15 mouse cellular contexts compared by ENCODE assay signal in the genomic region with DNA sequence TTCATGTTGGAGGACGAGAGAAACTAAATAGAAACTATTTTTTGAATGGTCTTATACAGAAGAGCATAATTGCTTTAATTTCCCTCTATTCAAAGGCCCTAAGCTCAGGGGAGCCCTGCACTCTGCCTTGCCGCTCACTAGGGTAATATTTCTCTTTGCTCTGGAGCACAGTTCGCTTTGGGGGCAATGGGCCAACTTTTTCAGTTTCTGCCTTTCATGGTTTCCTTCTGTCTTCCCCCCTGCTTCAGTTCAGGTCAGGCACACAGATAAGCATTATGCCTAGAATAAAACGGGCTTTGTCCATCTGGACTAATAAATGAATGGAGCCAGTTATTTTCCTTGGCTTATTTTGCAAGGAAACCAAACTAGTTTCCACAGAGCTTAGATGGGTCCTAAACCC. TPM values are rescaled to one million over a fixed set of nuclear protein-coding genes. Genes with fewer than 3 reads are reported as not detected.
DNase-seq lines count a peak whose midpoint lies in the region; ATAC-seq lines count a peak whose summit lies in the region.
"Had no signal": no experiment of that assay in that cellular context is flagged by ENCODE, and none has a peak within 500 bp of the region (broad histone marks: within the 10 kb centered on the region; RNA-seq: fewer than 3 reads in every experiment).

No protein-coding gene starts in this region.

- 0 out of 2 replicates have a peak, but pooled peaks have one; percentile 48 for ATAC-seq in hindbrain, embryonic 16.5 days
- no peak for ATAC-seq in hindbrain, embryonic 12.5 days (ENCODE audit: low FRiP score)
- ATAC-seq in neural tube, embryonic 11.5 days (ENCODE audit: insufficient read depth, low FRiP score, low TSS enrichment): no peak
- ATAC-seq: liver, postnatal 0 days had no signal

- H3K27ac ChIP-seq in hindbrain, embryonic 16.5 days (ENCODE audit: low read depth, low read length): no peak overlapping the region
- no peak overlapping the region for H3K27ac ChIP-seq in hindbrain, embryonic 12.5 days
- no peak overlapping the region for H3K27ac ChIP-seq in neural tube, embryonic 11.5 days (ENCODE audit: low read depth, low read length)
- H3K27ac ChIP-seq: embryonic facial prominence, embryonic 12.5 days; left cerebral cortex, adult 2 months; midbrain, embryonic 10.5 days had no signal

- H3K4me2 ChIP-seq in hindbrain, embryonic 16.5 days (ENCODE audit: low read length): no peak overlapping the region
- no peak overlapping the region for H3K4me2 ChIP-seq in hindbrain, embryonic 12.5 days (replicated peaks)
- H3K4me2 ChIP-seq in neural tube, embryonic 11.5 days (ENCODE audit: low read depth): no peak overlapping the region
- H3K4me2 ChIP-seq: embryonic facial prominence, embryonic 12.5 days had no signal

- WGBS in hindbrain, embryonic 16.5 days: 37% methylated on average over 4 of the region's 4 CpGs
- 45% methylated on average over 4 of the region's 4 CpGs for WGBS in hindbrain, embryonic 12.5 days
- 41% methylated on average over 4 of the region's 4 CpGs for WGBS in neural tube, embryonic 11.5 days

- no peaks in the 10 kb centered on the region for H3K4me1 ChIP-seq in hindbrain, embryonic 16.5 days (ENCODE audit: control insufficient read depth, insufficient read depth, low read depth, low read length)
- H3K4me1 ChIP-seq in hindbrain, embryonic 12.5 days: no peaks in the 10 kb centered on the region
- no peaks in the 10 kb centered on the region for H3K4me1 ChIP-seq in neural tube, embryonic 11.5 days (ENCODE audit: control insufficient read depth, insufficient read depth, low read length)
- H3K4me1 ChIP-seq: embryonic facial prominence, embryonic 12.5 days; midbrain, embryonic 10.5 days had no signal

- no peaks in the 10 kb centered on the region for H3K27me3 ChIP-seq in hindbrain, embryonic 16.5 days (replicated peaks; ENCODE audit: control insufficient read depth, insufficient read depth, low read length)
- H3K27me3 ChIP-seq in hindbrain, embryonic 12.5 days: no peaks in the 10 kb centered on the region
- H3K27me3 ChIP-seq in neural tube, embryonic 11.5 days (ENCODE audit: control insufficient read depth, insufficient read depth, low read length): no peaks in the 10 kb centered on the region

- DNase-seq in cerebellum, adult 11-12 months: peak; percentile 1
- no peak for DNase-seq in cerebellum, adult 11 months
- DNase-seq in neural tube, embryonic 11.5 days (ENCODE audit: low spot score): peak; percentile 14
- no peak for DNase-seq in neural tube, embryonic 10.5 days (ENCODE audit: extremely low spot score, low spot score)
- peak; percentile 23 to 56 for DNase-seq in layer of hippocampus, postnatal 10 days (ENCODE audit: low spot score in 2 of 2)
- DNase-seq in ovary, postnatal 10 days (ENCODE audit: low spot score): no peak
- DNase-seq: gastrocnemius, postnatal 25 days; heart, postnatal 36 days; liver, postnatal 0 days; thymus, postnatal 4 days had no signal

- H3K4me3 ChIP-seq in hindbrain, embryonic 16.5 days (ENCODE audit: low read length): no peak overlapping the region
- H3K4me3 ChIP-seq in hindbrain, embryonic 12.5 days: no peak overlapping the region
- no peak overlapping the region for H3K4me3 ChIP-seq in neural tube, embryonic 11.5 days (ENCODE audit: low read depth, low read length)
- H3K4me3 ChIP-seq: embryonic facial prominence, embryonic 12.5 days; left cerebral cortex, adult 2 months; midbrain, embryonic 10.5 days had no signal

- no peaks in the 10 kb centered on the region for H3K36me3 ChIP-seq in hindbrain, embryonic 16.5 days (ENCODE audit: control insufficient read depth, insufficient read depth, low read length)
- no peaks in the 10 kb centered on the region for H3K36me3 ChIP-seq in hindbrain, embryonic 12.5 days
- no peaks in the 10 kb centered on the region for H3K36me3 ChIP-seq in neural tube, embryonic 11.5 days (ENCODE audit: control insufficient read depth, insufficient read depth, low read length)
- H3K36me3 ChIP-seq: embryonic facial prominence, embryonic 12.5 days; midbrain, embryonic 10.5 days had no signal

- H3K9ac ChIP-seq in hindbrain, embryonic 16.5 days (ENCODE audit: low read depth, low read length): no peak overlapping the region
- H3K9ac ChIP-seq in hindbrain, embryonic 12.5 days: no peak overlapping the region
- no peak overlapping the region for H3K9ac ChIP-seq in neural tube, embryonic 11.5 days (ENCODE audit: low read length)
- H3K9ac ChIP-seq: embryonic facial prominence, embryonic 12.5 days; liver, postnatal 0 days had no signal

- H3K9me3 ChIP-seq in hindbrain, embryonic 16.5 days (ENCODE audit: control insufficient read depth, low read length): no peaks in the 10 kb centered on the region
- no peaks in the 10 kb centered on the region for H3K9me3 ChIP-seq in hindbrain, embryonic 12.5 days (replicated peaks)
- no peaks in the 10 kb centered on the region for H3K9me3 ChIP-seq in neural tube, embryonic 11.5 days (ENCODE audit: control insufficient read depth, low read length)
- H3K9me3 ChIP-seq: embryonic facial prominence, embryonic 12.5 days; midbrain, embryonic 10.5 days had no signal

RNA-seq across cellular contexts. Expression of gene Galnt3, which starts 21.7 kb away (rescaled TPM):
- 0.85 and 1.0 TPM in 2 replicates for polyA plus RNA-seq in hindbrain, embryonic 16.5 days (2015; fragmentation: Nextera tagmentation; extraction: Ambion mirVana)
- polyA plus RNA-seq in hindbrain, embryonic 12.5 days (2016; fragmentation: Nextera tagmentation; extraction: Ambion mirVana): 2.8 and 3.5 TPM in 2 replicates
- polyA plus RNA-seq in neural tube, embryonic 11.5 days (2014; fragmentation: Nextera tagmentation; extraction: Ambion mirVana): 0.34 and 0.45 TPM in 2 replicates
- 1 to 10 TPM; 3.8 to 4.8 TPM for total RNA-seq in layer of hippocampus, postnatal 10 days (2021)
- total RNA-seq: gastrocnemius, postnatal 25 days; heart, postnatal 36 days had no signal

Comparison
In these comparisons a context has a peak if more than half of its experiments do, and no peak if none do; other contexts are left out.
1. DNase-seq: peak in cerebellum, adult 11-12 months (single experiment), neural tube, embryonic 11.5 days (single experiment) and layer of hippocampus, postnatal 10 days (2 of 2); none in cerebellum, adult 11 months (single experiment), neural tube, embryonic 10.5 days (single experiment) and ovary, postnatal 10 days (single experiment).